Mouse (Mus musculus): ENCODE measurements at regions not wholly inside any gene's neighbourhood (a gene's known extent, or its start where the extent isn't known, plus 50 kb on each side); places are given as distances from the start of the nearest gene placed in this dataset.

- H3K27ac ChIP-seq (ENCODE audit: control insufficient read depth, low read depth, low read length): no peak overlapping the region
- TF ChIP-seq TAL1 (IDR thresholded peaks at IDR 0.05; ENCODE audit: low read length) (no peak), GATA1 (IDR thresholded peaks at IDR 0.05; ENCODE audit: low read depth, low read length) (no peak), ZC3H11A (IDR thresholded peaks at IDR 0.05; ENCODE audit: low read depth, low read length) (no peak), CHD2 (IDR thresholded peaks at IDR 0.05; ENCODE audit: low read length) (no peak), MYB (IDR thresholded peaks at IDR 0.05; ENCODE audit: low read depth, low read length) (no peak), USF1 (IDR thresholded peaks at IDR 0.05; ENCODE audit: low read depth, low read length) (no peak), SMC3 (IDR thresholded peaks at IDR 0.05; ENCODE audit: low read depth, low read length) (no peak), CTCF (IDR thresholded peaks at IDR 0.05 in 2 of 3, conservative IDR thresholded peaks at IDR 0.05 in 1 of 3; ENCODE audit: control insufficient read depth in 1 of 3, insufficient read depth in 1 of 3, low read depth in 2 of 3, low read length in 3 of 3, poor library complexity in 1 of 3, severe bottlenecking in 1 of 3) (no peak), MAFK (IDR thresholded peaks at IDR 0.05; ENCODE audit: borderline replicate concordance, low read depth, low read length) (no peak), USF2 (IDR thresholded peaks at IDR 0.05; ENCODE audit: borderline replicate concordance in 1 of 2, insufficient read depth in 1 of 2, low read depth in 1 of 2, low read length in 2 of 2) (no peak), RAD21 (IDR thresholded peaks at IDR 0.05; ENCODE audit: low read depth, low read length) (no peak), TBP (IDR thresholded peaks at IDR 0.05; ENCODE audit: low read depth, low read length) (no peak), ZMIZ1 (IDR thresholded peaks at IDR 0.05; ENCODE audit: low read depth, low read length) (no peak), POLR2A (IDR thresholded peaks at IDR 0.05; ENCODE audit: control insufficient read depth in 1 of 2, insufficient read depth in 1 of 2, low read depth in 1 of 2, low read length in 2 of 2, poor library complexity in 1 of 2) (no peak)
- no peaks in the 10 kb centered on the region for H3K27me3 ChIP-seq (ENCODE audit: control insufficient read depth in 1 of 2, insufficient read depth in 2 of 2, low read length in 2 of 2)
- no peaks in the 10 kb centered on the region for H3K79me2 ChIP-seq (ENCODE audit: control insufficient read depth, insufficient read depth, low read length, poor library complexity)
- H3K9ac ChIP-seq (ENCODE audit: control insufficient read depth, low read depth, low read length, poor library complexity, severe bottlenecking): no peak overlapping the region
- H3K9me3 ChIP-seq (replicated peaks; ENCODE audit: insufficient read depth, low read length): no peaks in the 10 kb centered on the region
- H3K4me1 ChIP-seq (ENCODE audit: control insufficient read depth in 1 of 2, insufficient read depth in 2 of 2, low read length in 2 of 2): no peaks in the 10 kb centered on the region
- no peaks in the 10 kb centered on the region for H3K36me3 ChIP-seq (ENCODE audit: control insufficient read depth in 1 of 2, insufficient read depth in 2 of 2, low read length in 2 of 2)
- DNase-seq (ENCODE audit: low read depth, low spot score): no peak
- no peak overlapping the region for H3K4me3 ChIP-seq (ENCODE audit: control insufficient read depth in 1 of 2, insufficient read depth in 1 of 2, low read depth in 2 of 2, low read length in 2 of 2)
Observed at GRCm38 (mm10) chr13:99647661-99648204, 131.4 kb upstream of the Map1b start.

- Histone ChIP-seq H3K79me2 (ENCODE audit: control insufficient read depth, insufficient read depth, low read length, poor library complexity) (no peaks in the 10 kb centered on the region), H3K27ac (ENCODE audit: control insufficient read depth, low read depth, low read length) (no peak overlapping the region), H3K9me3 (replicated peaks; ENCODE audit: insufficient read depth, low read length) (no peaks in the 10 kb centered on the region)
Observed at GRCm38 (mm10) chr13:99644771-99645170, 128.4 kb upstream of the Map1b start.

More at GRCm38 (mm10) chr13:99644771-99645170, 128.4 kb upstream of the Map1b start:
- Histone ChIP-seq H3K36me3 (ENCODE audit: control insufficient read depth in 1 of 2, insufficient read depth in 2 of 2, low read length in 2 of 2) (no peaks in the 10 kb centered on the region), H3K27me3 (ENCODE audit: control insufficient read depth in 1 of 2, insufficient read depth in 2 of 2, low read length in 2 of 2) (no peaks in the 10 kb centered on the region), H3K9ac (ENCODE audit: control insufficient read depth, low read depth, low read length, poor library complexity, severe bottlenecking) (no peak overlapping the region), H3K4me1 (ENCODE audit: control insufficient read depth in 1 of 2, insufficient read depth in 2 of 2, low read length in 2 of 2) (no peaks in the 10 kb centered on the region), H3K4me3 (ENCODE audit: control insufficient read depth in 1 of 2, insufficient read depth in 1 of 2, low read depth in 2 of 2, low read length in 2 of 2) (no peak overlapping the region)
- TF ChIP-seq TBP (IDR thresholded peaks at IDR 0.05; ENCODE audit: low read depth, low read length) (no peak), SMC3 (IDR thresholded peaks at IDR 0.05; ENCODE audit: low read depth, low read length) (no peak), TCF12 (IDR thresholded peaks at IDR 0.05; ENCODE audit: low read depth, low read length) (no peak), MAZ (IDR thresholded peaks at IDR 0.05; ENCODE audit: low read depth, low read length) (no peak), ZKSCAN1 (IDR thresholded peaks at IDR 0.05; ENCODE audit: low read depth, low read length) (no peak), TAL1 (IDR thresholded peaks at IDR 0.05; ENCODE audit: low read length) (no peak), MYC (IDR thresholded peaks at IDR 0.05; ENCODE audit: low read depth, low read length) (no peak), MXI1 (IDR thresholded peaks at IDR 0.05; ENCODE audit: low read depth, low read length) (no peak), ZNF384 (IDR thresholded peaks at IDR 0.05; ENCODE audit: low read depth, low read length) (no peak), CHD2 (IDR thresholded peaks at IDR 0.05; ENCODE audit: low read length) (no peak), CHD1 (IDR thresholded peaks at IDR 0.05; ENCODE audit: low read depth, low read length) (no peak)
- no peak for DNase-seq (ENCODE audit: low read depth, low spot score)
